Mouse (Mus musculus) left cerebral cortex, adult 2 months (tissue): ENCODE results near the gene Tsacc. TPM values are rescaled to one million over a fixed set of nuclear protein-coding genes. Genes with fewer than 3 reads are reported as not detected.
A peak's percentile ranks its signal among the peaks of the same experiment; 100 is the strongest.

Experiments
- DNase-seq, 2 experiments: peaks; one replicate each; pipeline ENCODE4 v3.0.0; 2021 to 2022; ENCODE audit warnings: low spot score in 2 of 2, mixed read lengths in 1 of 2; ENCODE audit errors: extremely low spot score in 1 of 2
- H3K27ac ChIP-seq: fragments of 200-600 bp; 2 replicates; pipeline ENCODE4 v1.8.1; 2022
- H3K4me3 ChIP-seq: fragments of 200-600 bp; 2 replicates; pipeline ENCODE4 v1.8.1; 2022
- CTCF ChIP-seq: fragments of 200-600 bp; IDR thresholded peaks from 2 replicates; pipeline ENCODE4 v1.8.1; 2022; ENCODE audit warnings: antibody characterized with exemption, mild to moderate bottlenecking, moderate library complexity
- intact Hi-C: fragments of 180-260 bp; cut with DNase I; formaldehyde crosslinking; loops from one replicate; pipeline ENCODE4 v1.15.1; 2025
- total RNA-seq, 2 experiments: library from RNA; stranded (reverse); gene quantifications; 2 replicates each; pipeline ENCODE4 v1.2.3; 2021

Tsacc gene
- total RNA-seq, 2 experiments from 2014 or later: 3.7 to 3.8 TPM

- DNase-seq: no peak
- H3K27ac ChIP-seq: peak overlapping the region; percentile 56
- TF ChIP-seq CTCF: no peak
- intact Hi-C loops: loop anchor here (5.0 kb wide), 1 partner anchor 97 kb away; no protein-coding TSS in a partner anchor
- no peak overlapping the region for H3K4me3 ChIP-seq
Measured at GRCm38 (mm10) chr3:88234041-88234440, 62.8 kb downstream of the Tsacc start.

- DNase-seq: no peak
- no peak for TF ChIP-seq CTCF
- Histone ChIP-seq H3K27ac (peak overlapping the region; percentile 56), H3K4me3 (no peak overlapping the region)
- intact Hi-C loops: loop anchor here (1.0 to 5.0 kb wide), 3 partner anchors 11 to 96 kb away; no protein-coding TSS in a partner anchor
Measured at GRCm38 (mm10) chr3:88232851-88233649, 63.7 kb downstream of the Tsacc start.

Other genes starting within 250 kb of the Tsacc start
- gene Naxe, start 238.5 kb downstream of the Tsacc start, total RNA-seq: 10 to 100 TPM; 64.3 to 66.6 TPM
- not detected for gene Ttc24, start 218.7 kb downstream of the Tsacc start, total RNA-seq
- under 1 TPM; 0.21 to 0.41 TPM for gene Iqgap3, start 215.0 kb downstream of the Tsacc start, total RNA-seq
- 100 to 1,000 TPM; 223 to 225 TPM for gene Mef2d, start 154.6 kb downstream of the Tsacc start, total RNA-seq
- not detected for gene Rhbg, start 42.3 kb downstream of the Tsacc start, total RNA-seq
- under 1 TPM in 1 of 2 experiments, not detected in 1; 0.59 TPM for gene Gm38392, start 9.8 kb downstream of the Tsacc start, total RNA-seq
- gene Cct3, start 117 bp upstream of the Tsacc start, total RNA-seq: 100 to 1,000 TPM; 168 to 170 TPM
- 10 to 100 TPM; 77.5 to 91.1 TPM for gene Glmp, start 28.0 kb upstream of the Tsacc start, total RNA-seq
- 1 to 10 TPM; 1.2 to 1.4 TPM for gene Tmem79, start 39.1 kb upstream of the Tsacc start, total RNA-seq
- gene Smg5, start 39.3 kb upstream of the Tsacc start, total RNA-seq: 10 to 100 TPM; 78.3 to 79.5 TPM
- gene Paqr6, start 67.6 kb upstream of the Tsacc start, total RNA-seq: 1 to 10 TPM; 8.7 to 8.8 TPM
- gene Bglap3, start 75.7 kb upstream of the Tsacc start, total RNA-seq: under 1 TPM; 0.49 to 0.57 TPM
- gene Bglap2, start 81.7 kb upstream of the Tsacc start, total RNA-seq: 1 to 10 TPM in 1 of 2 experiments, not detected in 1; 1.1 TPM
- gene Bglap, start 87.5 kb upstream of the Tsacc start, total RNA-seq: 1 to 10 TPM; 1.4 to 1.6 TPM
- 1 to 10 TPM; 6.5 to 6.6 TPM for gene Pmf1, start 113.3 kb upstream of the Tsacc start, total RNA-seq
- 10 to 100 TPM; 75.8 to 77.6 TPM for gene Slc25a44, start 128.1 kb upstream of the Tsacc start, total RNA-seq
- gene Sema4a, start 164.2 kb upstream of the Tsacc start, total RNA-seq: 10 to 100 TPM; 68.7 to 71.2 TPM
- gene Lmna, start 213.0 kb upstream of the Tsacc start, total RNA-seq: 10 to 100 TPM; 59.3 to 61.7 TPM
- gene Mex3a, start 235.4 kb upstream of the Tsacc start, total RNA-seq: 1 to 10 TPM; 3.2 TPM